ENCODE assay signal across 19 mouse cellular contexts in the genomic region with DNA sequence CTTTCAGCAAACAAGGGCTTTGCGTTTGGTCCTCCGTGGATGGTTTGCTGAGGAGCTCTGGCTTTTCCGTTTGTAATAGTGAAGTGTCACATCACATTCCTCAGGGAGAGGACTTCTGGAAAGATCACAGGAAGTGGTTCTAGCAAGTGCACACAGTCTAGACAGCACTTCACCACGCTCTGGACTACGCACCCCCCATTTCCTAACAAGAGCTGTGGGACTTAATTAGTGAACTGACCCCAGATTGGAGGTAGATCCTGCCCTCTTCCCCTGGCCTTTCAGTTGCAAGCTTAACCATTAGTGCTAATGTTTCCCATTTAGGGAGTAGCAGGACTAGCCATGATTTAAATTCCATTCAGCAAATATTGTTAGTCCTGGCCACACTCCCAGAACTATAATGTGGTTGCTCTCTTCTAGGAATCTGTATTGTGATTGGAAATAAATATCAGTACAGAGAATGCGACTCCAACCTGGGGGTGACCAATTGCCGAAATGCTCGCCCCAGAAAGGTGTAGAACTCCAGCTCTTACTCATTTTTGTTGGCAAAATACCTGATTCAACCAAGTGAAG. TPM values are rescaled to one million over a fixed set of nuclear protein-coding genes. Genes with fewer than 3 reads are reported as not detected.
DNase-seq lines count a peak whose midpoint lies in the region; ATAC-seq and TF ChIP-seq lines count a peak whose summit lies in the region.
"Had no signal": no experiment of that assay in that cellular context is flagged by ENCODE, and none has a peak within 500 bp of the region (broad histone marks: within the 10 kb centered on the region; RNA-seq: fewer than 3 reads in every experiment).

No protein-coding gene starts in this region.

- H3K4me1 ChIP-seq in kidney, adult 2 months (ENCODE audit: control insufficient read depth, insufficient read depth, low read length): no peaks in the 10 kb centered on the region
- H3K4me1 ChIP-seq in kidney, embryonic 16.5 days (ENCODE audit: insufficient read depth, low read length): peaks cover 25% of the 10 kb centered on the region
- H3K4me1 ChIP-seq: megakaryocyte, embryonic 14.5 days; midbrain, embryonic 15.5 days had no signal

- 28% methylated on average over 8 of the region's 8 CpGs for WGBS in kidney, adult 2 months
- WGBS in kidney, embryonic 16.5 days: 43% methylated on average over 8 of the region's 8 CpGs

- no peak overlapping the region for H3K9ac ChIP-seq in kidney, embryonic 16.5 days (replicated peaks; ENCODE audit: low read length)
- H3K9ac ChIP-seq: liver, postnatal 0 days; midbrain, embryonic 15.5 days; stomach, embryonic 15.5 days had no signal

- H3K36me3 ChIP-seq in kidney, adult 2 months (ENCODE audit: control insufficient read depth, insufficient read depth, low read length): no peaks in the 10 kb centered on the region
- H3K36me3 ChIP-seq in kidney, embryonic 16.5 days (ENCODE audit: insufficient read depth, low read length): no peaks in the 10 kb centered on the region
- H3K36me3 ChIP-seq: midbrain, embryonic 15.5 days; stomach, embryonic 15.5 days had no signal

- no peak overlapping the region for H3K4me2 ChIP-seq in kidney, embryonic 16.5 days (replicated peaks; ENCODE audit: low read depth, low read length)
- H3K4me2 ChIP-seq: midbrain, embryonic 15.5 days; stomach, embryonic 15.5 days had no signal

- no peak for TF ChIP-seq CTCF in kidney, adult 2 months (conservative IDR thresholded peaks at IDR 0.05; ENCODE audit: insufficient read depth, insufficient read length, low read depth, low read length)

- no peak for TF ChIP-seq POLR2A in kidney, adult 2 months (IDR thresholded peaks at IDR 0.05; ENCODE audit: low read depth, low read length)

- ATAC-seq in kidney, embryonic 16.5 days (ENCODE audit: low FRiP score, low TSS enrichment): peak; percentile 66
- no peak for ATAC-seq in CD4-positive, CD25-positive, alpha-beta regulatory T cell, adult 4 months
- ATAC-seq: forebrain, embryonic 16.5 days; hindbrain, postnatal 0 days; liver, postnatal 0 days; midbrain, embryonic 15.5 days had no signal

- DNase-seq in kidney, adult 2 months: peak; percentile 36
- DNase-seq in kidney, adult 18-20 months: no peak
- peak; percentile 29 for DNase-seq in lung, postnatal 10 days
- no peak for DNase-seq in lung, adult 18-20 months
- no peak for DNase-seq in spleen, adult 12 weeks (ENCODE audit: low spot score)
- DNase-seq: adrenal gland, postnatal 10 days; cerebellum, adult 18-20 months; cerebellum, postnatal 36 days; heart, postnatal 36 days; liver; liver, postnatal 0 days; thymus, adult 2 months had no signal

- no peak overlapping the region for H3K27ac ChIP-seq in kidney, adult 2 months (ENCODE audit: insufficient read depth, low read depth, low read length)
- H3K27ac ChIP-seq in kidney, embryonic 16.5 days (ENCODE audit: low read length): peak overlapping the region; percentile 57
- H3K27ac ChIP-seq: hindbrain, postnatal 0 days; midbrain, embryonic 15.5 days; stomach, embryonic 15.5 days had no signal

- no peaks in the 10 kb centered on the region for H3K9me3 ChIP-seq in kidney, embryonic 16.5 days (ENCODE audit: low read length)
- H3K9me3 ChIP-seq: midbrain, embryonic 15.5 days; stomach, embryonic 15.5 days had no signal

- H3K4me3 ChIP-seq in kidney, adult 2 months (ENCODE audit: insufficient read depth, low read depth, low read length): no peak overlapping the region
- no peak overlapping the region for H3K4me3 ChIP-seq in kidney, embryonic 16.5 days (ENCODE audit: low read length)
- H3K4me3 ChIP-seq: megakaryocyte, embryonic 14.5 days; midbrain, embryonic 15.5 days; stomach, embryonic 15.5 days had no signal

- no peaks in the 10 kb centered on the region for H3K27me3 ChIP-seq in kidney, adult 2 months (replicated peaks; ENCODE audit: control insufficient read depth, insufficient read depth, low read length)
- no peaks in the 10 kb centered on the region for H3K27me3 ChIP-seq in kidney, embryonic 16.5 days (ENCODE audit: insufficient read depth, low read length)
- H3K27me3 ChIP-seq: midbrain, embryonic 15.5 days; stomach, embryonic 15.5 days had no signal

RNA-seq across cellular contexts. Expression of a gene that starts 10.2 kb away (rescaled TPM):
- 0.77 and 0.99 TPM in 2 replicates for polyA plus RNA-seq in kidney, adult 2 months (2012; rRNA removed)
- polyA plus RNA-seq in kidney, embryonic 16.5 days (2015; fragmentation: Nextera tagmentation; extraction: Ambion mirVana): 11.4 and 12.8 TPM in 2 replicates
- polyA plus RNA-seq in CD4-positive, CD25-positive, alpha-beta regulatory T cell, adult 4 months (2017; shearing (Covaris generic)): 1 to 10 TPM in 1 of 2 experiments, under 1 TPM in 1; 0.77 to 1.8 TPM

RNA-seq across cellular contexts. Expression of a gene that starts 10.4 kb away (rescaled TPM):
- 5.4 and 8.2 TPM in 2 replicates for polyA plus RNA-seq in kidney, adult 2 months (2012; rRNA removed)
- 6.0 and 6.3 TPM in 2 replicates for polyA plus RNA-seq in kidney, embryonic 16.5 days (2015; fragmentation: Nextera tagmentation; extraction: Ambion mirVana)
- 10 to 100 TPM; 58.0 to 62.0 TPM for polyA plus RNA-seq in CD4-positive, CD25-positive, alpha-beta regulatory T cell, adult 4 months (2017; shearing (Covaris generic))

Comparison
In these comparisons a context has a peak if more than half of its experiments do, and no peak if none do; other contexts are left out.
1. DNase-seq: peak in kidney, adult 2 months (single experiment) and lung, postnatal 10 days (single experiment); none in kidney, adult 18-20 months (single experiment), lung, adult 18-20 months (0 of 2) and spleen, adult 12 weeks (single experiment).